ENCODE assay signal across 19 mouse cellular contexts in the genomic region with DNA sequence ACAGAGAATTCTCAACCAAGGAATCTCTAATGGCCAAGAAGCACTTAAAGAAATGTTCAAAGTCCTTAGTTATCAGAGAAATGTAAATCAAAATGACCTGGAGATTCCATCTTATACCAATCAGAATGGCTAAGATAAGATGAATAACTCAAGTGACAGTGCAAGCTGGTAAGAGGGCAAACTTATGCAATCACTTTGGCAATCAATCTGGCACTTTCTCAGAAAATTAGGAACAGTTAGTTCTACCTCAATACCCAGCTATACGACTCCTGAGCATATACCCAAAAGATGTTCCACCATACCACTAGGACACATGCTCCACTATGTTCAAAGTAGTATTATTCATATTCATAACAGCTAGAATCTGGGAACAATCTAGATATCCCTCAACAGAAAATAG.
"Had no signal": no experiment of that assay in that cellular context is flagged by ENCODE, and none has a peak within 500 bp of the region (broad histone marks: within the 10 kb centered on the region; RNA-seq: fewer than 3 reads in every experiment).

No protein-coding gene starts in this region.

- H3K9ac ChIP-seq: lung, embryonic 14.5 days; midbrain, embryonic 12.5 days; neural tube, embryonic 13.5 days; neural tube, embryonic 15.5 days had no signal

- H3K4me2 ChIP-seq: lung, embryonic 14.5 days; midbrain, embryonic 12.5 days; neural tube, embryonic 13.5 days; neural tube, embryonic 15.5 days had no signal

- H3K27ac ChIP-seq: midbrain, embryonic 10.5 days; midbrain, embryonic 12.5 days; neural tube, embryonic 13.5 days; neural tube, embryonic 15.5 days had no signal

- H3K9me3 ChIP-seq: midbrain, embryonic 10.5 days; midbrain, embryonic 12.5 days; neural tube, embryonic 13.5 days; neural tube, embryonic 15.5 days had no signal

- DNase-seq: lung, adult 18-20 months; lung, embryonic 14.5 days; lung, postnatal 14 days; lung, postnatal 4 days; midbrain, embryonic 14.5 days; retina, postnatal 1 day; right cerebral cortex, adult 18-20 months; right cerebral cortex, postnatal 25 days; right cerebral cortex, postnatal 4 days; spleen, adult 18-20 months; thymus, adult 18-20 months; thymus, postnatal 14 days; thymus, postnatal 36 days had no signal

- ATAC-seq: midbrain, embryonic 16.5 days had no signal

- H3K4me1 ChIP-seq: midbrain, embryonic 10.5 days; midbrain, embryonic 12.5 days; neural tube, embryonic 15.5 days had no signal

- H3K4me3 ChIP-seq: midbrain, embryonic 10.5 days; midbrain, embryonic 12.5 days; myocyte; neural tube, embryonic 13.5 days; neural tube, embryonic 15.5 days had no signal

- H3K27me3 ChIP-seq: midbrain, embryonic 12.5 days; neural tube, embryonic 13.5 days; neural tube, embryonic 15.5 days had no signal

- H3K36me3 ChIP-seq: midbrain, embryonic 10.5 days; midbrain, embryonic 12.5 days; neural tube, embryonic 13.5 days; neural tube, embryonic 15.5 days had no signal
